Mouse (Mus musculus) E14TG2a.4 (cell line): ENCODE measurements around the gene Cdh6.

Source experiments
- CTCF ChIP-seq: conservative IDR thresholded peaks from 2 replicates; pipeline ENCODE4 v1.5.1; 2014; ENCODE audit warnings: low read length
- NANOG ChIP-seq: IDR thresholded peaks from 2 replicates; pipeline ENCODE4 v1.6.1; 2014; ENCODE audit warnings: borderline replicate concordance, low read length, mixed read lengths
- POU5F1 ChIP-seq: IDR thresholded peaks from 2 replicates; pipeline ENCODE4 v1.6.1; 2014; ENCODE audit warnings: low read length, borderline replicate concordance

- TF ChIP-seq CTCF: no peak
- TF ChIP-seq NANOG: no peak
- no peak for TF ChIP-seq POU5F1
These were observed 17.7 kb downstream of the Cdh6 start for GRCm38 (mm10) chr15:13155820-13156219.
